Mouse (Mus musculus): ENCODE results near the gene Tmem121b. TPM values are rescaled to one million over a fixed set of nuclear protein-coding genes. Genes with fewer than 3 reads are reported as not detected.
A peak's percentile ranks its signal among the peaks of the same experiment; 100 is the strongest.

Tmem121b gene
- total and polyA plus RNA-seq, 2 experiments from 2014 or later, result 2.5 to 30.5 TPM

- Histone ChIP-seq H3K9ac (replicated peaks; ENCODE audit: low read length, poor library complexity, severe bottlenecking) (no peak overlapping the region), H3K27me3 (ENCODE audit: insufficient read depth, low read length) (no peaks in the 10 kb centered on the region), H3K4me3 (ENCODE audit: low read depth, low read length) (no peak overlapping the region), H3K4me1 (ENCODE audit: insufficient read depth, low read length) (peaks cover 10% of the 10 kb centered on the region; the same call in 1 of the 2 replicates), H3K27ac (ENCODE audit: low read depth, low read length) (no peak overlapping the region), H3K9me3 (ENCODE audit: low read length) (no peaks in the 10 kb centered on the region), H3K4me2 (ENCODE audit: low read depth, low read length, poor library complexity, severe bottlenecking) (no peak overlapping the region), H3K36me3 (ENCODE audit: insufficient read depth, low read length) (no peaks in the 10 kb centered on the region)
- 78% methylated on average over 2 of the region's 2 CpGs for WGBS
- ATAC-seq (ENCODE audit: low FRiP score), result no peak
- peak; percentile 33 for TF ChIP-seq CTCF (IDR thresholded peaks at IDR 0.05)
- DNase-seq (ENCODE audit: low spot score), result no peak
Observed at GRCm38 (mm10) chr6:120536337-120536736, 42.7 kb upstream of the Tmem121b start.

GRCm38 (mm10) chr6:120532594-120532993, 39.0 kb upstream of the Tmem121b start:
- no peak for TF ChIP-seq CTCF (IDR thresholded peaks at IDR 0.05)
- DNase-seq (ENCODE audit: low spot score) (no peak), ATAC-seq (ENCODE audit: low FRiP score) (no peak)
- no peak overlapping the region for H3K9ac ChIP-seq (replicated peaks; ENCODE audit: low read length, poor library complexity, severe bottlenecking)
- 87% methylated on average over 1 of the region's 1 CpGs for WGBS
- H3K4me3 ChIP-seq (ENCODE audit: low read depth, low read length), result no peak overlapping the region
- no peaks in the 10 kb centered on the region for H3K36me3 ChIP-seq (ENCODE audit: insufficient read depth, low read length)
- H3K4me2 ChIP-seq (ENCODE audit: low read depth, low read length, poor library complexity, severe bottlenecking), result no peak overlapping the region
- no peaks in the 10 kb centered on the region for H3K9me3 ChIP-seq (ENCODE audit: low read length)
- no peak overlapping the region for H3K27ac ChIP-seq (ENCODE audit: low read depth, low read length)
- peaks cover 8% of the 10 kb centered on the region for H3K4me1 ChIP-seq (ENCODE audit: insufficient read depth, low read length)
- H3K27me3 ChIP-seq (ENCODE audit: insufficient read depth, low read length), result no peaks in the 10 kb centered on the region

GRCm38 (mm10) chr6:120531020-120531965, 37.7 kb upstream of the Tmem121b start, which contains the start of gene Hdhd5:
Hdhd5 (minus strand) TSS chr6:120531319.
- peak within 1 kb of the TSS; percentile 89 for H3K4me3 ChIP-seq (ENCODE audit: low read depth, low read length)
- H3K27ac ChIP-seq (ENCODE audit: low read depth, low read length), result peak within 1 kb of the TSS; percentile 67
- DNase-seq (ENCODE audit: low spot score) (peak; percentile 96), ATAC-seq (ENCODE audit: low FRiP score) (peak; percentile 99)
- peak within 1 kb of the TSS; percentile 90 for H3K9ac ChIP-seq (replicated peaks; ENCODE audit: low read length, poor library complexity, severe bottlenecking)
- no peaks in the 10 kb centered on the region for H3K9me3 ChIP-seq (ENCODE audit: low read length)
- H3K4me1 ChIP-seq (ENCODE audit: insufficient read depth, low read length), result peaks cover 8% of the 10 kb centered on the region
- under 1% methylated on average over 75 of the region's 75 CpGs for WGBS
- H3K36me3 ChIP-seq (ENCODE audit: insufficient read depth, low read length), result no peaks in the 10 kb centered on the region
- no peaks in the 10 kb centered on the region for H3K27me3 ChIP-seq (ENCODE audit: insufficient read depth, low read length)
- 0 out of 2 replicates have a peak, but pooled peaks have one; percentile 3 for TF ChIP-seq CTCF (IDR thresholded peaks at IDR 0.05)
- H3K4me2 ChIP-seq (ENCODE audit: low read depth, low read length, poor library complexity, severe bottlenecking), result peak within 1 kb of the TSS; percentile 65

- ATAC-seq (ENCODE audit: low FRiP score) (no peak), DNase-seq (ENCODE audit: low spot score) (no peak)
- Histone ChIP-seq H3K4me3 (ENCODE audit: low read depth, low read length) (no peak overlapping the region), H3K27me3 (ENCODE audit: insufficient read depth, low read length) (no peaks in the 10 kb centered on the region), H3K9ac (replicated peaks; ENCODE audit: low read length, poor library complexity, severe bottlenecking) (no peak overlapping the region), H3K36me3 (ENCODE audit: insufficient read depth, low read length) (no peaks in the 10 kb centered on the region), H3K4me1 (ENCODE audit: insufficient read depth, low read length) (peaks cover 8% of the 10 kb centered on the region), H3K9me3 (ENCODE audit: low read length) (no peaks in the 10 kb centered on the region), H3K4me2 (ENCODE audit: low read depth, low read length, poor library complexity, severe bottlenecking) (no peak overlapping the region), H3K27ac (ENCODE audit: low read depth, low read length) (no peak overlapping the region)
- no peak for TF ChIP-seq CTCF (IDR thresholded peaks at IDR 0.05)
- 80% methylated on average over 4 of the region's 4 CpGs for WGBS
Observed at GRCm38 (mm10) chr6:120529123-120529522, 35.5 kb upstream of the Tmem121b start.

- no peak for TF ChIP-seq CTCF (IDR thresholded peaks at IDR 0.05)
- no peaks in the 10 kb centered on the region for H3K27me3 ChIP-seq (ENCODE audit: insufficient read depth, low read length)
Observed at GRCm38 (mm10) chr6:120524796-120525195, 31.2 kb upstream of the Tmem121b start.

GRCm38 (mm10) chr6:120519647-120520046, 26.0 kb upstream of the Tmem121b start:
- WGBS, result 93% methylated on average over 5 of the region's 5 CpGs
- TF ChIP-seq CTCF (IDR thresholded peaks at IDR 0.05), result no peak
- no peaks in the 10 kb centered on the region for H3K9me3 ChIP-seq (ENCODE audit: low read length)
- no peaks in the 10 kb centered on the region for H3K27me3 ChIP-seq (ENCODE audit: insufficient read depth, low read length)
- DNase-seq (ENCODE audit: low spot score) (no peak), ATAC-seq (ENCODE audit: low FRiP score) (no peak)
- H3K4me1 ChIP-seq (ENCODE audit: insufficient read depth, low read length), result no peaks in the 10 kb centered on the region
- H3K27ac ChIP-seq (ENCODE audit: low read depth, low read length), result no peak overlapping the region
- H3K36me3 ChIP-seq (ENCODE audit: insufficient read depth, low read length), result peaks cover 35% of the 10 kb centered on the region
- no peak overlapping the region for H3K4me3 ChIP-seq (ENCODE audit: low read depth, low read length)
- no peak overlapping the region for H3K9ac ChIP-seq (replicated peaks; ENCODE audit: low read length, poor library complexity, severe bottlenecking)
- no peak overlapping the region for H3K4me2 ChIP-seq (ENCODE audit: low read depth, low read length, poor library complexity, severe bottlenecking)

More at GRCm38 (mm10) chr6:120524796-120525195, 31.2 kb upstream of the Tmem121b start:
- no peak overlapping the region for H3K27ac ChIP-seq (ENCODE audit: low read depth, low read length)
- H3K4me1 ChIP-seq (ENCODE audit: insufficient read depth, low read length), result peaks cover 1% of the 10 kb centered on the region; the same call in 1 of the 2 replicates
- no peak overlapping the region for H3K4me2 ChIP-seq (ENCODE audit: low read depth, low read length, poor library complexity, severe bottlenecking)
- 94% methylated on average over 5 of the region's 5 CpGs for WGBS
- H3K4me3 ChIP-seq (ENCODE audit: low read depth, low read length), result no peak overlapping the region
- no peaks in the 10 kb centered on the region for H3K9me3 ChIP-seq (ENCODE audit: low read length)
- peaks cover 27% of the 10 kb centered on the region for H3K36me3 ChIP-seq (ENCODE audit: insufficient read depth, low read length)
- ATAC-seq (ENCODE audit: low FRiP score) (no peak), DNase-seq (ENCODE audit: low spot score) (no peak)
- H3K9ac ChIP-seq (replicated peaks; ENCODE audit: low read length, poor library complexity, severe bottlenecking), result no peak overlapping the region

Measured in midbrain, postnatal 0 days (tissue).